Mouse (Mus musculus) mammary gland, adult 2 months (tissue): Measurements from ENCODE around the gene Tomm20l. TPM values are rescaled to one million over a fixed set of nuclear protein-coding genes. Genes with fewer than 3 reads are reported as not detected.

Source experiments
- polyA plus RNA-seq: library from polyadenylated mRNA; depleted of rRNA; stranded (reverse); fragments of >200 nt; gene quantifications from 2 replicates; pipeline ENCODE4 v1.2.3, GENCODE M21; 2012; ENCODE audit warnings: low replicate concordance; rRNA removed

Gene Tomm20l
- polyA plus RNA-seq, result not detected in 2 replicates

DNA sequence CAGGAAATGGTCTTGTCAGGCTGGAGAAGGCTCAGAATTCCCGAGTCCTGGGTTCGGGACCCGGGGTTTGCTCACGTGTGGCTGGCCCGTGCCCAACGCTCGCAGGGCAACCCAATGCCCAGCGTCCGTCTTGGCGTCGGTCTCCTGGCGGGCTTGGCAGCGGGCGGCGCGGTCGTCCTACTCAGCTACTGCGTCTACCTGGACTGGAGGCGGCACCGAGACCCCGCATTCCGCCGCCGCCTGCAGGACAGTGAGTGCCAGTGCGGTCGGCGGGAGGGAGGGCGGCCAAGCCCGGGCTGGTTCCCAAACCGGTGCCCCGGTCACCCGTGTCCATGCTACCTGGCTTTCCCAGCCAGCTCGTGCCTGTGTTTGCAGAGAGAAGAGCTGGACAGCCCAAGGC, at the start of gene Tomm20l:
Tomm20l (plus strand) TSS at position 98 of the 400 bp plus-strand sequence.

DNA sequence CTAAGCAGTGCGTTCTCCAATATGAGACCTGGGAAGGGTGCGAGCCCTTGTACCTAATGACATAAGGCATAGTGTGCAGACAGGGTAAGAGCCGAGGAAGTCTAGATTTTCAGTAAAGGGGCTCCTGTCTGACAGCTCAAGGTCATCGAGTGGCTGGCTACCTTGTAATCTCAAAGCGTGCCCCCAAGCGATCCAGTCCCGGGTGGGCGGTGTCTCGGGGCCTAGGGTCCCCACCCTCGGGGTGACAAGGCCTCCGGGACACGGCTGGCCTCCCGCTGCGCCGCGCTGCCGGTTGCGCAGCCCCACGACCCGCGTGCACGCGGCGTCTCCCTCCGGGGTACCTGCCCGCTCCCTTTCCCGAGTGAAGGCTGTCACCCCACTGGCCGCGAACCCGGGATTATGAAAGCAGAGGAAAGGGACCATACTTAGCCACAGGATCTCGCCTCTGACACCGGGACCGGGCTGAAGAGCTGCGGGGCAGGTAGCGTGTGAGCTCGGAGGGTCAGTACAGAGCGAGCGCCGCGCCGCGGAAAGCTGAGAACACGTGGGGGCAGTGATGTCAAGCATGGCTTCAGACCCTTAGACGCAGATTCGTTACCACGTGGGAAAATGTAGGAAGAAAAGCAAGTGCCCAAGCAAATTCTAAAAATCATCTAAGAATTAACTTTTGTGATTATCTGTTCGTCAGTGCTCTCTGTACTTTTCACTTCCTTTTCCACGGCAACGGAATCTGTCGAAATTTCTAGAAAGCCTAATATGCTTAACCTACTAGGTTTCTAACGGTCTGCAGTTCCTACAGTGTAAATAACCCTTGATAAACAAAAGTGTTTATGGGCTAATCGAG, 25.1 kb downstream of the Tomm20l start, which contains the start of the genes Timm9 and 2700049A03Rik:
Timm9 (minus strand) TSS at position 555 of the 844 bp plus-strand sequence.
2700049A03Rik (plus strand) TSS at position 719 of the 844 bp plus-strand sequence.

Other genes with a start within 250 kb of the Tomm20l start
- 15.0 and 37.5 TPM in 2 replicates for gene Actr10, start 173.6 kb upstream of the Tomm20l start, polyA plus RNA-seq
- 10.9 and 38.9 TPM in 2 replicates for gene Psma3, start 136.8 kb upstream of the Tomm20l start, polyA plus RNA-seq
- 3.2 and 3.6 TPM in 2 replicates for gene Arid4a, start 95.4 kb upstream of the Tomm20l start, polyA plus RNA-seq
- gene Timm9, start 25.3 kb downstream of the Tomm20l start, polyA plus RNA-seq, result 9.4 and 11.7 TPM in 2 replicates
- 1.8 and 2.8 TPM in 2 replicates for gene 2700049A03Rik, start 25.4 kb downstream of the Tomm20l start, polyA plus RNA-seq
- 6.9 and 9.7 TPM in 2 replicates for gene Dact1, start 198.5 kb downstream of the Tomm20l start, polyA plus RNA-seq